In genomic region chr7:83813993-83814392, GRCm38 (mm10) we compare ENCODE assay signal across 8 mouse cellular contexts. TPM values are rescaled to one million over a fixed set of nuclear protein-coding genes. Genes with fewer than 3 reads are reported as not detected.
DNase-seq lines count a peak whose midpoint lies in the region; ATAC-seq and TF ChIP-seq lines count a peak whose summit lies in the region.

No protein-coding gene starts in this region.

- peaks cover 14% of the 10 kb centered on the region for H3K4me1 ChIP-seq in intestine, embryonic 16.5 days (ENCODE audit: control insufficient read depth, insufficient read depth, low read length)
- peaks cover 18% of the 10 kb centered on the region for H3K4me1 ChIP-seq in liver, postnatal 0 days (ENCODE audit: insufficient read depth)

- no peak for TF ChIP-seq CTCF in liver, postnatal 0 days (IDR thresholded peaks at IDR 0.05; ENCODE audit: low read depth)

- intact Hi-C loops in gastrocnemius, postnatal 36 days (cut with DNase I): loop anchor here (5.0 kb wide), 1 partner anchor 68 kb away; the partner anchor contains the start of genes Mesd and Tlnrd1

- 0 out of 2 replicates have a peak overlapping the region, but pooled peaks have one; percentile 6 for H3K4me2 ChIP-seq in intestine, embryonic 16.5 days (ENCODE audit: low read depth, low read length)
- no peak overlapping the region for H3K4me2 ChIP-seq in liver, postnatal 0 days (ENCODE audit: low read depth, low read length)

- ATAC-seq in intestine, embryonic 16.5 days: peak; percentile 62
- ATAC-seq in liver, postnatal 0 days: peak; percentile 45

- peak overlapping the region; percentile 82 for H3K27ac ChIP-seq in intestine, embryonic 16.5 days (ENCODE audit: low read length)
- peak overlapping the region; percentile 3 for H3K27ac ChIP-seq in liver, postnatal 0 days (ENCODE audit: low read depth)

- TF ChIP-seq EP300 in liver, postnatal 0 days (IDR thresholded peaks at IDR 0.05; ENCODE audit: low read depth): no peak

- 20% methylated on average over 4 of the region's 4 CpGs for WGBS in intestine, embryonic 16.5 days
- 25% methylated on average over 4 of the region's 4 CpGs for WGBS in liver, postnatal 0 days (ENCODE audit: insufficient replicate concordance)

- peak overlapping the region; percentile 43; the same call in 1 of the 2 replicates for H3K9ac ChIP-seq in intestine, embryonic 16.5 days (ENCODE audit: low read depth, low read length)
- no peak overlapping the region for H3K9ac ChIP-seq in liver, postnatal 0 days (replicated peaks)

- no peaks in the 10 kb centered on the region for H3K9me3 ChIP-seq in intestine, embryonic 16.5 days (ENCODE audit: control insufficient read depth, low read length)
- H3K9me3 ChIP-seq in liver, postnatal 0 days (ENCODE audit: low read length): no peaks in the 10 kb centered on the region

- no peaks in the 10 kb centered on the region for H3K36me3 ChIP-seq in intestine, embryonic 16.5 days (ENCODE audit: control insufficient read depth, insufficient read depth, low read length)
- no peaks in the 10 kb centered on the region for H3K36me3 ChIP-seq in liver, postnatal 0 days (replicated peaks; ENCODE audit: insufficient read depth, low read length)

- no peak overlapping the region for H3K4me3 ChIP-seq in intestine, embryonic 16.5 days (ENCODE audit: low read length)
- no peak overlapping the region for H3K4me3 ChIP-seq in liver, postnatal 0 days (ENCODE audit: low read depth, low read length)

- peak; percentile 47 to 60 for DNase-seq in cerebellum, adult 18-20 months
- no peak for DNase-seq in cerebellum, postnatal 4 days (ENCODE audit: low spot score in 2 of 2)
- peak; percentile 52 to 74 for DNase-seq in cerebellum, postnatal 14 days
- peak; percentile 41 to 42 for DNase-seq in gastrocnemius, postnatal 36 days
- DNase-seq in liver, postnatal 0 days: peak; percentile 16
- peak; percentile 23 for DNase-seq in retina, embryonic 14.5 days (ENCODE audit: low spot score)
- no peak for DNase-seq in right cerebral cortex, postnatal 14 days

- H3K27me3 ChIP-seq in intestine, embryonic 16.5 days (replicated peaks; ENCODE audit: control insufficient read depth, insufficient read depth, low read length): no peaks in the 10 kb centered on the region
- H3K27me3 ChIP-seq in liver, postnatal 0 days (ENCODE audit: insufficient read depth, low read length): no peaks in the 10 kb centered on the region

RNA-seq across cellular contexts. Expression of gene Cfap161, which starts 19.3 kb away (rescaled TPM):
- total RNA-seq in gastrocnemius, postnatal 36 days (2021): not detected
- 0.13 TPM in 1 of 2 replicates, not detected in the other for polyA plus RNA-seq in intestine, embryonic 16.5 days (2015; fragmentation: Nextera tagmentation; extraction: Ambion mirVana)
- not detected in 2 replicates for polyA plus RNA-seq in liver, postnatal 0 days (2015; fragmentation: Nextera tagmentation; extraction: Ambion mirVana)

Comparison
In these comparisons a context has a peak if more than half of its experiments do, and no peak if none do; other contexts are left out.
1. DNase-seq: peak in cerebellum, adult 18-20 months (2 of 2), cerebellum, postnatal 14 days (2 of 2), gastrocnemius, postnatal 36 days (2 of 2), liver, postnatal 0 days (single experiment) and retina, embryonic 14.5 days (single experiment); none in cerebellum, postnatal 4 days (0 of 2) and right cerebral cortex, postnatal 14 days (single experiment).